Mouse (Mus musculus) forebrain, embryonic 16.5 days (tissue): ENCODE results near the gene Abca17. TPM values are rescaled to one million over a fixed set of nuclear protein-coding genes. Genes with fewer than 3 reads are reported as not detected.
A peak's percentile ranks its signal among the peaks of the same experiment; 100 is the strongest.

Experiments used
- ATAC-seq: fragments of 200-750 bp; cut with Nextera tagmentation; 2 replicates; pipeline ENCODE4 v1.8.0; 2017; ENCODE audit warnings: mild to moderate bottlenecking, moderate library complexity
- H3K27ac ChIP-seq: fragments of 300-500 bp; sonication (generic); 2 replicates; pipeline ENCODE4 v1.5.1; 2014; ENCODE audit warnings: low read length, control low read depth
- H3K27me3 ChIP-seq: fragments of 300-500 bp; sonication (generic); replicated peaks from 2 replicates; pipeline ENCODE4 v1.6.1; 2014; ENCODE audit warnings: low read length; ENCODE audit not compliant: control insufficient read depth, insufficient read depth
- H3K36me3 ChIP-seq: fragments of 300-500 bp; sonication (generic); 2 replicates; pipeline ENCODE4 v1.6.1; 2014; ENCODE audit not compliant: control insufficient read depth, insufficient read depth
- H3K4me1 ChIP-seq: fragments of 300-500 bp; sonication (generic); replicated peaks from 2 replicates; pipeline ENCODE4 v1.6.1; 2014; ENCODE audit warnings: low read length; ENCODE audit not compliant: control insufficient read depth, insufficient read depth
- H3K4me2 ChIP-seq: fragments of 300-500 bp; sonication (generic); 2 replicates; pipeline ENCODE4 v1.6.1; 2014; ENCODE audit warnings: mild to moderate bottlenecking, low read length, control low read depth
- H3K4me3 ChIP-seq: fragments of 300-500 bp; sonication (generic); replicated peaks from 2 replicates; pipeline ENCODE4 v1.5.1; 2014; ENCODE audit warnings: mild to moderate bottlenecking, low read length, control low read depth
- H3K9ac ChIP-seq: fragments of 300-500 bp; sonication (generic); replicated peaks from 2 replicates; pipeline ENCODE4 v1.6.1; 2014; ENCODE audit warnings: low read depth, low read length, control low read depth
- H3K9me3 ChIP-seq: fragments of 300-500 bp; sonication (generic); 2 replicates; pipeline ENCODE4 v1.6.1; 2016; ENCODE audit warnings: low read length; ENCODE audit not compliant: control insufficient read depth
- WGBS: fragments of 180-500 bp; shearing (Covaris S2); extraction: QIAGEN DNeasy Blood & Tissue Kit; methylation state at CpG from one replicate; pipeline ENCODE4 v1.1.7; 2014; 5-methylcytosine and 5-hydroxymethylcytosine counted together
- polyA plus RNA-seq: library from polyadenylated mRNA; unstranded; fragments of >200 nt; fragmentation: Nextera tagmentation; extraction: Ambion mirVana; gene quantifications from 2 replicates; pipeline ENCODE4 v1.2.1, GENCODE M21; 2015

Abca17 gene
- polyA plus RNA-seq, 1 experiment from 2014 or later, result 0.47 TPM

- H3K9ac ChIP-seq, result no peak overlapping the region
- no peaks in the 10 kb centered on the region for H3K36me3 ChIP-seq
- no peaks in the 10 kb centered on the region for H3K4me1 ChIP-seq
- 70% methylated on average over 5 of the region's 5 CpGs for WGBS
- no peak overlapping the region for H3K27ac ChIP-seq
- no peaks in the 10 kb centered on the region for H3K27me3 ChIP-seq
- H3K9me3 ChIP-seq, result no peaks in the 10 kb centered on the region
- H3K4me3 ChIP-seq, result no peak overlapping the region
- no peak overlapping the region for H3K4me2 ChIP-seq
- no peak for ATAC-seq
Measured at GRCm38 (mm10) chr17:24259702-24260101, 91.2 kb downstream of the Abca17 start.

- no peaks in the 10 kb centered on the region for H3K36me3 ChIP-seq
- H3K9ac ChIP-seq, result no peak overlapping the region
- H3K4me3 ChIP-seq, result no peak overlapping the region
- no peaks in the 10 kb centered on the region for H3K4me1 ChIP-seq
- ATAC-seq, result no peak
- WGBS, result 66% methylated on average over 4 of the region's 4 CpGs
- no peak overlapping the region for H3K4me2 ChIP-seq
- H3K9me3 ChIP-seq, result no peaks in the 10 kb centered on the region
- H3K27ac ChIP-seq, result no peak overlapping the region
- H3K27me3 ChIP-seq, result no peaks in the 10 kb centered on the region
Measured at GRCm38 (mm10) chr17:24258981-24259380, 91.9 kb downstream of the Abca17 start.

GRCm38 (mm10) chr17:24252329-24252728 lies 98.5 kb downstream of the Abca17 start:
- 97% methylated on average over 2 of the region's 2 CpGs for WGBS
- no peak for ATAC-seq
- H3K4me3 ChIP-seq, result no peak overlapping the region

GRCm38 (mm10) chr17:24251320-24252069 lies 99.4 kb downstream of the Abca17 start, which contains the start of gene Ccnf:
Gene Ccnf (minus strand): TSS chr17:24251484.
- WGBS, result under 1% methylated on average over 48 of the region's 48 CpGs
- Histone ChIP-seq H3K27ac (peak within 1 kb of the TSS; percentile 56), H3K4me3 (peak within 1 kb of the TSS; percentile 87), H3K4me2 (peak within 1 kb of the TSS; percentile 94), H3K36me3 (peaks cover 6% of the 10 kb centered on the region; the same call in 1 of the 2 replicates), H3K9ac (peak within 1 kb of the TSS; percentile 90), H3K27me3 (no peaks in the 10 kb centered on the region), H3K9me3 (no peaks in the 10 kb centered on the region), H3K4me1 (peaks cover 13% of the 10 kb centered on the region)
- peak; percentile 100 for ATAC-seq

More at GRCm38 (mm10) chr17:24252329-24252728, 98.5 kb downstream of the Abca17 start:
- Histone ChIP-seq H3K4me1 (peaks cover 13% of the 10 kb centered on the region), H3K27me3 (no peaks in the 10 kb centered on the region), H3K36me3 (peaks cover 6% of the 10 kb centered on the region; the same call in 1 of the 2 replicates), H3K27ac (no peak overlapping the region), H3K4me2 (no peak overlapping the region), H3K9me3 (no peaks in the 10 kb centered on the region), H3K9ac (no peak overlapping the region)

GRCm38 (mm10) chr17:24250988-24251319 lies 99.9 kb downstream of the Abca17 start:
- no peaks in the 10 kb centered on the region for H3K9me3 ChIP-seq
- H3K36me3 ChIP-seq, result peaks cover 6% of the 10 kb centered on the region; the same call in 1 of the 2 replicates
- H3K27me3 ChIP-seq, result no peaks in the 10 kb centered on the region
- peaks cover 13% of the 10 kb centered on the region for H3K4me1 ChIP-seq
- ATAC-seq, result no peak
- WGBS, result under 1% methylated on average over 32 of the region's 32 CpGs
- H3K27ac ChIP-seq, result no peak overlapping the region; the same call in 1 of the 2 replicates
- H3K4me3 ChIP-seq, result peak overlapping the region; percentile 87
- peak overlapping the region; percentile 90 for H3K9ac ChIP-seq
- peak overlapping the region; percentile 94 for H3K4me2 ChIP-seq

GRCm38 (mm10) chr17:24248641-24249040 lies 102.2 kb downstream of the Abca17 start:
- H3K36me3 ChIP-seq, result peaks cover 15% of the 10 kb centered on the region
- peaks cover 2% of the 10 kb centered on the region; the same call in 1 of the 2 replicates for H3K9me3 ChIP-seq
- WGBS, result 97% methylated on average over 2 of the region's 2 CpGs
- no peak overlapping the region for H3K27ac ChIP-seq
- H3K9ac ChIP-seq, result no peak overlapping the region
- no peaks in the 10 kb centered on the region for H3K27me3 ChIP-seq
- H3K4me3 ChIP-seq, result no peak overlapping the region
- peaks cover 13% of the 10 kb centered on the region for H3K4me1 ChIP-seq
- no peak for ATAC-seq
- H3K4me2 ChIP-seq, result no peak overlapping the region

- ATAC-seq, result no peak
- peaks cover 4% of the 10 kb centered on the region; the same call in 1 of the 2 replicates for H3K9me3 ChIP-seq
- H3K9ac ChIP-seq, result no peak overlapping the region
- 98% methylated on average over 8 of the region's 8 CpGs for WGBS
- no peak overlapping the region for H3K4me3 ChIP-seq
- peaks cover 26% of the 10 kb centered on the region for H3K36me3 ChIP-seq
- H3K4me2 ChIP-seq, result no peak overlapping the region
- no peaks in the 10 kb centered on the region for H3K27me3 ChIP-seq
- H3K27ac ChIP-seq, result no peak overlapping the region
- no peaks in the 10 kb centered on the region for H3K4me1 ChIP-seq
Measured at GRCm38 (mm10) chr17:24244061-24244460, 106.8 kb downstream of the Abca17 start.

GRCm38 (mm10) chr17:24243311-24243969 lies 107.4 kb downstream of the Abca17 start:
- H3K9me3 ChIP-seq, result peaks cover 4% of the 10 kb centered on the region; the same call in 1 of the 2 replicates
- H3K36me3 ChIP-seq, result peaks cover 25% of the 10 kb centered on the region
- H3K4me2 ChIP-seq, result no peak overlapping the region
- H3K27ac ChIP-seq, result no peak overlapping the region
- ATAC-seq, result no peak
- H3K27me3 ChIP-seq, result no peaks in the 10 kb centered on the region
- H3K4me1 ChIP-seq, result no peaks in the 10 kb centered on the region
- no peak overlapping the region for H3K4me3 ChIP-seq
- WGBS, result 89% methylated on average over 4 of the region's 4 CpGs
- no peak overlapping the region for H3K9ac ChIP-seq

- WGBS, result 92% methylated on average over 7 of the region's 7 CpGs
- Histone ChIP-seq H3K27ac (no peak overlapping the region), H3K36me3 (peaks cover 11% of the 10 kb centered on the region), H3K9ac (no peak overlapping the region), H3K27me3 (no peaks in the 10 kb centered on the region), H3K4me1 (no peaks in the 10 kb centered on the region), H3K9me3 (no peaks in the 10 kb centered on the region), H3K4me3 (no peak overlapping the region), H3K4me2 (no peak overlapping the region)
- no peak for ATAC-seq
Measured at GRCm38 (mm10) chr17:24236921-24237320, 113.9 kb downstream of the Abca17 start.
